Mouse (Mus musculus): ENCODE data around the gene 5730455P16Rik. TPM values are rescaled to one million over a fixed set of nuclear protein-coding genes. Genes with fewer than 3 reads are reported as not detected.

Gene 5730455P16Rik
- polyA plus RNA-seq, 1 experiment from 2014 or later = 18.2 TPM

- DNase-seq (ENCODE audit: low spot score) (peak; percentile 57), ATAC-seq (replicated peaks; ENCODE audit: low FRiP score, low read depth) (no peak)
- H3K4me3 ChIP-seq (replicated peaks; ENCODE audit: low read depth, low read length) = no peak overlapping the region
- H3K4me1 ChIP-seq (replicated peaks; ENCODE audit: insufficient read depth, low read length) = no peaks in the 10 kb centered on the region
- no peak overlapping the region for H3K27ac ChIP-seq
- no peaks in the 10 kb centered on the region for H3K36me3 ChIP-seq (ENCODE audit: insufficient read depth, low read length)
- no peak for TF ChIP-seq CTCF (IDR thresholded peaks at IDR 0.05; ENCODE audit: low read depth)
- no peak overlapping the region for H3K9ac ChIP-seq (ENCODE audit: low read depth, low read length)
- H3K9me3 ChIP-seq (replicated peaks; ENCODE audit: low read length) = no peaks in the 10 kb centered on the region
- H3K27me3 ChIP-seq (ENCODE audit: insufficient read depth, low read length) = no peaks in the 10 kb centered on the region
- no peak overlapping the region for H3K4me2 ChIP-seq (ENCODE audit: low read length)
- WGBS = 3% methylated on average over 6 of the region's 6 CpGs
These were observed 65.3 kb downstream of the 5730455P16Rik start for GRCm38 (mm10) chr11:80312565-80312964.

- Histone ChIP-seq H3K9me3 (replicated peaks; ENCODE audit: low read length) (no peaks in the 10 kb centered on the region), H3K9ac (ENCODE audit: low read depth, low read length) (no peak overlapping the region), H3K4me3 (replicated peaks; ENCODE audit: low read depth, low read length) (no peak overlapping the region), H3K27me3 (ENCODE audit: insufficient read depth, low read length) (no peaks in the 10 kb centered on the region), H3K27ac (no peak overlapping the region), H3K4me1 (replicated peaks; ENCODE audit: insufficient read depth, low read length) (no peaks in the 10 kb centered on the region), H3K4me2 (ENCODE audit: low read length) (no peak overlapping the region), H3K36me3 (ENCODE audit: insufficient read depth, low read length) (no peaks in the 10 kb centered on the region)
- ATAC-seq (replicated peaks; ENCODE audit: low FRiP score, low read depth) (no peak), DNase-seq (ENCODE audit: low spot score) (no peak)
- TF ChIP-seq CTCF (IDR thresholded peaks at IDR 0.05; ENCODE audit: low read depth) = no peak
- 24% methylated on average over 2 of the region's 2 CpGs for WGBS
These were observed 65.8 kb downstream of the 5730455P16Rik start for GRCm38 (mm10) chr11:80312049-80312448.

DNA sequence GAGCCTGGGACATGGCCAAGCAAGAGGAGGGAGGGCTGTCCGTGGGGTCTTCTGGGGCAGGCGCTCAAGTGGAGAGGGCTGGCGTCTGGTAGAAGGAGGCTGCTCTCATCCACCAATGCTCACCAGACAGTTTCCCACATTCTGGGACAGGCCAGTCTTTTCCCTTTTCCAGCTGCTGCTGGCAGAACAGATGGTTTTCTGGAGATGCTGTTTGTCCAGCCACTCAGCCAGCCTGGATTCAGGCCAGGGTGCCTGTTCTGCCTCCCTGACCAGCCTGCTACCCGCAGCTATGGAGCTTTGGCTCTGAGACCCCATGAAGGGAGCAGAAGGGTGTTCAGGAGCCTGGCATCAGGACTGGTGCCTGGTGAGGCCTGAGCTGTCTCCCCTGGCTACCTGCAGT is 66.6 kb downstream of the 5730455P16Rik start:
- no peaks in the 10 kb centered on the region for H3K36me3 ChIP-seq (ENCODE audit: insufficient read depth, low read length)
- WGBS = 61% methylated on average over 4 of the region's 4 CpGs
- no peak overlapping the region for H3K4me3 ChIP-seq (replicated peaks; ENCODE audit: low read depth, low read length)
- no peak overlapping the region for H3K4me2 ChIP-seq (ENCODE audit: low read length)
- H3K9ac ChIP-seq (ENCODE audit: low read depth, low read length) = no peak overlapping the region
- no peak for DNase-seq (ENCODE audit: low spot score)
- H3K9me3 ChIP-seq (replicated peaks; ENCODE audit: low read length) = no peaks in the 10 kb centered on the region
- H3K27me3 ChIP-seq (ENCODE audit: insufficient read depth, low read length) = no peaks in the 10 kb centered on the region
- ATAC-seq (replicated peaks; ENCODE audit: low FRiP score, low read depth) = no peak
- H3K4me1 ChIP-seq (replicated peaks; ENCODE audit: insufficient read depth, low read length) = no peaks in the 10 kb centered on the region
- no peak for TF ChIP-seq CTCF (IDR thresholded peaks at IDR 0.05; ENCODE audit: low read depth)
- H3K27ac ChIP-seq = no peak overlapping the region

Other genes with a start within 250 kb of the 5730455P16Rik start
- gene Tefm, start 235.9 kb downstream of the 5730455P16Rik start, polyA plus RNA-seq (2015; fragmentation: Nextera tagmentation; extraction: Ambion mirVana) = 35.9 and 36.5 TPM in 2 replicates
- gene Adap2, start 223.9 kb downstream of the 5730455P16Rik start, polyA plus RNA-seq (2015; fragmentation: Nextera tagmentation; extraction: Ambion mirVana) = 3.6 and 4.3 TPM in 2 replicates
- 11.8 and 12.9 TPM in 2 replicates for gene Rnf135, start 194.2 kb downstream of the 5730455P16Rik start, polyA plus RNA-seq (2015; fragmentation: Nextera tagmentation; extraction: Ambion mirVana)
- 46.4 and 48.1 TPM in 2 replicates for gene Rhot1, start 169.0 kb downstream of the 5730455P16Rik start, polyA plus RNA-seq (2015; fragmentation: Nextera tagmentation; extraction: Ambion mirVana)
- gene Rhbdl3, start 77.1 kb downstream of the 5730455P16Rik start, polyA plus RNA-seq (2015; fragmentation: Nextera tagmentation; extraction: Ambion mirVana) = 1.5 and 2.1 TPM in 2 replicates
- gene Zfp207, start 5.2 kb upstream of the 5730455P16Rik start, polyA plus RNA-seq (2015; fragmentation: Nextera tagmentation; extraction: Ambion mirVana) = 199 and 201 TPM in 2 replicates
- gene Psmd11, start 50.6 kb upstream of the 5730455P16Rik start, polyA plus RNA-seq (2015; fragmentation: Nextera tagmentation; extraction: Ambion mirVana) = 249 and 281 TPM in 2 replicates
- gene Cdk5r1, start 99.0 kb upstream of the 5730455P16Rik start, polyA plus RNA-seq (2015; fragmentation: Nextera tagmentation; extraction: Ambion mirVana) = 0.38 and 0.54 TPM in 2 replicates

All from kidney, postnatal 0 days (tissue).